Mouse (Mus musculus): Measurements from ENCODE around the gene Crlf1. TPM values are rescaled to one million over a fixed set of nuclear protein-coding genes. Genes with fewer than 3 reads are reported as not detected.

Crlf1 gene
- polyA plus RNA-seq, 1 experiment from 2014 or later, result 0.92 TPM

GRCm38 (mm10) chr8:70460606-70461005 is 32.4 kb upstream of the Crlf1 start:
- no peaks in the 10 kb centered on the region for H3K27me3 ChIP-seq
- no peak overlapping the region for H3K27ac ChIP-seq (replicated peaks)
- H3K4me1 ChIP-seq, result no peaks in the 10 kb centered on the region
- 0 out of 2 replicates have a peak, but pooled peaks cover 3% of the 10 kb centered on the region for H3K9me3 ChIP-seq
- no peak overlapping the region for H3K4me2 ChIP-seq (replicated peaks)
- H3K9ac ChIP-seq (replicated peaks), result no peak overlapping the region
- no peaks in the 10 kb centered on the region for H3K36me3 ChIP-seq
- no peak overlapping the region for H3K4me3 ChIP-seq
- 83% methylated on average over 9 of the region's 9 CpGs for WGBS
- no peak for ATAC-seq (ENCODE audit: low FRiP score, low read depth)

GRCm38 (mm10) chr8:70461765-70462515 is 31.0 kb upstream of the Crlf1 start:
- H3K27ac ChIP-seq (replicated peaks), result no peak overlapping the region
- WGBS, result 92% methylated on average over 16 of the region's 16 CpGs
- H3K9ac ChIP-seq (replicated peaks), result no peak overlapping the region
- H3K36me3 ChIP-seq, result no peaks in the 10 kb centered on the region
- no peak for ATAC-seq (ENCODE audit: low FRiP score, low read depth)
- H3K9me3 ChIP-seq, result 0 out of 2 replicates have a peak, but pooled peaks cover 3% of the 10 kb centered on the region
- H3K4me2 ChIP-seq (replicated peaks), result no peak overlapping the region
- H3K4me1 ChIP-seq, result no peaks in the 10 kb centered on the region
- no peaks in the 10 kb centered on the region for H3K27me3 ChIP-seq
- no peak overlapping the region for H3K4me3 ChIP-seq

- ATAC-seq (ENCODE audit: low FRiP score, low read depth), result no peak
- no peaks in the 10 kb centered on the region for H3K27me3 ChIP-seq
- WGBS, result 95% methylated on average over 8 of the region's 8 CpGs
- no peaks in the 10 kb centered on the region for H3K36me3 ChIP-seq
- H3K4me1 ChIP-seq, result 0 out of 2 replicates have a peak, but pooled peaks cover 3% of the 10 kb centered on the region
- 0 out of 2 replicates have a peak, but pooled peaks cover 3% of the 10 kb centered on the region for H3K9me3 ChIP-seq
- H3K27ac ChIP-seq (replicated peaks), result no peak overlapping the region
- no peak overlapping the region for H3K4me3 ChIP-seq
- no peak overlapping the region for H3K4me2 ChIP-seq (replicated peaks)
- H3K9ac ChIP-seq (replicated peaks), result no peak overlapping the region
Observed at GRCm38 (mm10) chr8:70462516-70462813, 30.5 kb upstream of the Crlf1 start.

- H3K4me3 ChIP-seq, result no peak overlapping the region
- 0 out of 2 replicates have a peak, but pooled peaks cover 3% of the 10 kb centered on the region for H3K9me3 ChIP-seq
- H3K4me2 ChIP-seq (replicated peaks), result no peak overlapping the region
- no peaks in the 10 kb centered on the region for H3K36me3 ChIP-seq
- H3K4me1 ChIP-seq, result 0 out of 2 replicates have a peak, but pooled peaks cover 4% of the 10 kb centered on the region
- no peak for ATAC-seq (ENCODE audit: low FRiP score, low read depth)
- H3K27me3 ChIP-seq, result no peaks in the 10 kb centered on the region
- WGBS, result 74% methylated on average over 4 of the region's 4 CpGs
- H3K9ac ChIP-seq (replicated peaks), result no peak overlapping the region
- H3K27ac ChIP-seq (replicated peaks), result no peak overlapping the region
Observed at GRCm38 (mm10) chr8:70463306-70463705, 29.7 kb upstream of the Crlf1 start.

- no peaks in the 10 kb centered on the region for H3K36me3 ChIP-seq
- H3K9me3 ChIP-seq, result 0 out of 2 replicates have a peak, but pooled peaks cover 3% of the 10 kb centered on the region
- no peak for ATAC-seq (ENCODE audit: low FRiP score, low read depth)
- no peak overlapping the region for H3K9ac ChIP-seq (replicated peaks)
- H3K4me1 ChIP-seq, result 0 out of 2 replicates have a peak, but pooled peaks cover 4% of the 10 kb centered on the region
- 89% methylated on average over 6 of the region's 6 CpGs for WGBS
- H3K4me3 ChIP-seq, result no peak overlapping the region
- no peak overlapping the region for H3K4me2 ChIP-seq (replicated peaks)
- no peaks in the 10 kb centered on the region for H3K27me3 ChIP-seq
- H3K27ac ChIP-seq (replicated peaks), result no peak overlapping the region
Observed at GRCm38 (mm10) chr8:70464162-70464561, 28.8 kb upstream of the Crlf1 start.

- no peak for ATAC-seq (ENCODE audit: low FRiP score, low read depth)
- Histone ChIP-seq H3K9me3 (no peaks in the 10 kb centered on the region), H3K4me3 (no peak overlapping the region), H3K4me2 (replicated peaks) (no peak overlapping the region), H3K9ac (replicated peaks) (no peak overlapping the region), H3K27ac (replicated peaks) (no peak overlapping the region), H3K36me3 (no peaks in the 10 kb centered on the region), H3K4me1 (0 out of 2 replicates have a peak, but pooled peaks cover 4% of the 10 kb centered on the region), H3K27me3 (no peaks in the 10 kb centered on the region)
- WGBS, result 93% methylated on average over 4 of the region's 4 CpGs
Observed at GRCm38 (mm10) chr8:70465701-70466100, 27.3 kb upstream of the Crlf1 start.

GRCm38 (mm10) chr8:70466305-70466704 is 26.7 kb upstream of the Crlf1 start:
- Histone ChIP-seq H3K4me2 (replicated peaks) (no peak overlapping the region), H3K36me3 (no peaks in the 10 kb centered on the region), H3K9ac (replicated peaks) (no peak overlapping the region), H3K27me3 (no peaks in the 10 kb centered on the region), H3K4me3 (no peak overlapping the region), H3K9me3 (no peaks in the 10 kb centered on the region), H3K27ac (replicated peaks) (no peak overlapping the region), H3K4me1 (0 out of 2 replicates have a peak, but pooled peaks cover 4% of the 10 kb centered on the region)
- WGBS, result 84% methylated on average over 4 of the region's 4 CpGs
- no peak for ATAC-seq (ENCODE audit: low FRiP score, low read depth)

GRCm38 (mm10) chr8:70466771-70467170 is 26.2 kb upstream of the Crlf1 start:
- no peak overlapping the region for H3K27ac ChIP-seq (replicated peaks)
- H3K4me1 ChIP-seq, result 0 out of 2 replicates have a peak, but pooled peaks cover 4% of the 10 kb centered on the region
- 75% methylated on average over 11 of the region's 11 CpGs for WGBS

GRCm38 (mm10) chr8:70467229-70467725 is 25.7 kb upstream of the Crlf1 start:
- 0 out of 2 replicates have a peak overlapping the region, but pooled peaks have one; percentile 20 for H3K9ac ChIP-seq (replicated peaks)
- H3K36me3 ChIP-seq, result no peaks in the 10 kb centered on the region
- H3K4me3 ChIP-seq, result no peak overlapping the region; the same call in 1 of the 2 replicates
- H3K27ac ChIP-seq (replicated peaks), result no peak overlapping the region
- no peaks in the 10 kb centered on the region for H3K27me3 ChIP-seq
- H3K4me2 ChIP-seq (replicated peaks), result no peak overlapping the region
- no peak for ATAC-seq (ENCODE audit: low FRiP score, low read depth)
- H3K9me3 ChIP-seq, result no peaks in the 10 kb centered on the region
- H3K4me1 ChIP-seq, result 0 out of 2 replicates have a peak, but pooled peaks cover 4% of the 10 kb centered on the region
- 78% methylated on average over 5 of the region's 5 CpGs for WGBS

More at GRCm38 (mm10) chr8:70466771-70467170, 26.2 kb upstream of the Crlf1 start:
- Histone ChIP-seq H3K27me3 (no peaks in the 10 kb centered on the region), H3K36me3 (no peaks in the 10 kb centered on the region), H3K9ac (replicated peaks) (no peak overlapping the region), H3K4me2 (replicated peaks) (no peak overlapping the region), H3K4me3 (no peak overlapping the region), H3K9me3 (no peaks in the 10 kb centered on the region)
- no peak for ATAC-seq (ENCODE audit: low FRiP score, low read depth)

GRCm38 (mm10) chr8:70467907-70468306 is 25.1 kb upstream of the Crlf1 start:
- ATAC-seq (ENCODE audit: low FRiP score, low read depth), result no peak
- WGBS, result 80% methylated on average over 1 of the region's 1 CpGs
- Histone ChIP-seq H3K27ac (replicated peaks) (no peak overlapping the region), H3K4me2 (replicated peaks) (no peak overlapping the region), H3K36me3 (no peaks in the 10 kb centered on the region), H3K4me3 (no peak overlapping the region), H3K9ac (replicated peaks) (no peak overlapping the region), H3K4me1 (0 out of 2 replicates have a peak, but pooled peaks cover 4% of the 10 kb centered on the region), H3K9me3 (no peaks in the 10 kb centered on the region), H3K27me3 (no peaks in the 10 kb centered on the region)

GRCm38 (mm10) chr8:70468733-70469132 is 24.2 kb upstream of the Crlf1 start:
- ATAC-seq (ENCODE audit: low FRiP score, low read depth), result no peak
- Histone ChIP-seq H3K9me3 (no peaks in the 10 kb centered on the region), H3K4me1 (0 out of 2 replicates have a peak, but pooled peaks cover 4% of the 10 kb centered on the region), H3K4me3 (no peak overlapping the region), H3K9ac (replicated peaks) (no peak overlapping the region), H3K4me2 (replicated peaks) (no peak overlapping the region), H3K36me3 (no peaks in the 10 kb centered on the region), H3K27me3 (no peaks in the 10 kb centered on the region), H3K27ac (replicated peaks) (no peak overlapping the region)
- whole genome bisulfite sequencing, result 93% methylated on average over 4 of the region's 4 CpGs

GRCm38 (mm10) chr8:70469295-70469916 is 23.6 kb upstream of the Crlf1 start:
- no peaks in the 10 kb centered on the region for H3K9me3 ChIP-seq

More at GRCm38 (mm10) chr8:70469295-70469916, 23.6 kb upstream of the Crlf1 start:
- H3K4me2 ChIP-seq (replicated peaks), result no peak overlapping the region
- H3K9ac ChIP-seq (replicated peaks), result no peak overlapping the region
- no peak overlapping the region for H3K27ac ChIP-seq (replicated peaks)
- no peak overlapping the region for H3K4me3 ChIP-seq
- H3K4me1 ChIP-seq, result 0 out of 2 replicates have a peak, but pooled peaks cover 4% of the 10 kb centered on the region
- ATAC-seq (ENCODE audit: low FRiP score, low read depth), result peak; percentile 23; the same call in 1 of the 2 replicates
- WGBS, result 49% methylated on average over 10 of the region's 10 CpGs
- H3K27me3 ChIP-seq, result no peaks in the 10 kb centered on the region
- H3K36me3 ChIP-seq, result no peaks in the 10 kb centered on the region

Data from midbrain, embryonic 12.5 days (tissue).